30 mouse cellular contexts compared by ENCODE assay signal in the genomic region with DNA sequence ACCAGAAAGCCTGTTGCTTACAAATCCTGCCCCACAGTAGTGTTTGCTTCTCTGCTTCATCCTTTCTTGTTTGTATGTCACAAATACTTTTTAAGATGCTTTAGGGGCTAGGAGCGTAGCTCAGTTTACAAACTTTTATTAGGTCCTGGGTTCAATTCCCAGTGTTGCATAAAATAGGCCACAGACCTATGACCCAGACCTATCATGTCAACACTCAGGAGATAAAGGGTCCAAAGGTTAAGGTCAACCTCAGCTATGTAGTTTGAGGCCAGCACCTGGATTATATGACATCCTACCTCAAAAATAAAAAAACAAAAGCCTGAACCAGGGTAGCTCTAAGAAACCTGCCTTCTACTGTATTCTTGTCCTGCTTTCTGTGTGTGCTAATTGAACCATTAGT. TPM values are rescaled to one million over a fixed set of nuclear protein-coding genes. Genes with fewer than 3 reads are reported as not detected.
DNase-seq lines count a peak whose midpoint lies in the region; ATAC-seq and TF ChIP-seq lines count a peak whose summit lies in the region.
"Had no signal": no experiment of that assay in that cellular context is flagged by ENCODE, and none has a peak within 500 bp of the region (broad histone marks: within the 10 kb centered on the region; RNA-seq: fewer than 3 reads in every experiment).

No protein-coding gene starts in this region.

- peaks cover 31% of the 10 kb centered on the region for H3K4me1 ChIP-seq in liver, embryonic 11.5 days (replicated peaks; ENCODE audit: control insufficient read depth, insufficient read depth, low read length)
- peaks cover 33% of the 10 kb centered on the region for H3K4me1 ChIP-seq in liver, postnatal 0 days (ENCODE audit: insufficient read depth)
- H3K4me1 ChIP-seq in liver, embryonic 13.5 days (replicated peaks): peaks cover 55% of the 10 kb centered on the region
- H3K4me1 ChIP-seq in liver, embryonic 15.5 days (replicated peaks): peaks cover 57% of the 10 kb centered on the region
- peaks cover 34% of the 10 kb centered on the region for H3K4me1 ChIP-seq in heart, embryonic 10.5 days

- TF ChIP-seq EP300 in liver, postnatal 0 days (IDR thresholded peaks at IDR 0.05; ENCODE audit: low read depth): no peak

- 0 out of 2 replicates have a peak overlapping the region, but pooled peaks have one; percentile 89 for H3K27ac ChIP-seq in liver, embryonic 11.5 days (ENCODE audit: low read depth, low read length)
- no peak overlapping the region for H3K27ac ChIP-seq in liver, postnatal 0 days (ENCODE audit: low read depth)
- H3K27ac ChIP-seq in liver, embryonic 13.5 days: peak overlapping the region; percentile 99
- H3K27ac ChIP-seq in liver, embryonic 15.5 days (replicated peaks): peak overlapping the region; percentile 93
- no peak overlapping the region for H3K27ac ChIP-seq in heart, embryonic 10.5 days
- H3K27ac ChIP-seq: forebrain, embryonic 10.5 days; forebrain, embryonic 13.5 days; heart, adult 2 months; hindbrain, embryonic 10.5 days; hindbrain, embryonic 13.5 days had no signal

- H3K4me2 ChIP-seq in liver, embryonic 11.5 days: no peak overlapping the region
- H3K4me2 ChIP-seq in liver, postnatal 0 days (ENCODE audit: low read depth, low read length): no peak overlapping the region
- no peak overlapping the region for H3K4me2 ChIP-seq in liver, embryonic 13.5 days
- H3K4me2 ChIP-seq in liver, embryonic 15.5 days: no peak overlapping the region
- H3K4me2 ChIP-seq: forebrain, embryonic 13.5 days; heart, embryonic 11.5 days; hindbrain, embryonic 13.5 days had no signal

- ATAC-seq in liver, embryonic 11.5 days (replicated peaks; ENCODE audit: low FRiP score): no peak
- no peak for ATAC-seq in liver, postnatal 0 days
- ATAC-seq in liver, embryonic 13.5 days (ENCODE audit: low read depth): no peak
- no peak for ATAC-seq in liver, embryonic 15.5 days (ENCODE audit: insufficient read depth)
- ATAC-seq: CD4-positive, CD25-positive, alpha-beta regulatory T cell, adult 4 months; forebrain, embryonic 13.5 days; forebrain, embryonic 16.5 days; hindbrain, embryonic 16.5 days had no signal

- H3K9ac ChIP-seq in liver, embryonic 11.5 days (ENCODE audit: low read depth, low read length): no peak overlapping the region
- no peak overlapping the region for H3K9ac ChIP-seq in liver, postnatal 0 days (replicated peaks)
- H3K9ac ChIP-seq in liver, embryonic 13.5 days: no peak overlapping the region
- H3K9ac ChIP-seq in liver, embryonic 15.5 days: no peak overlapping the region
- H3K9ac ChIP-seq: forebrain, embryonic 13.5 days; hindbrain, embryonic 13.5 days had no signal

- 84% methylated on average over 1 of the region's 1 CpGs for WGBS in liver, embryonic 11.5 days
- WGBS in liver, postnatal 0 days (ENCODE audit: insufficient replicate concordance): 72% methylated on average over 1 of the region's 1 CpGs
- WGBS in liver, embryonic 13.5 days (ENCODE audit: insufficient replicate concordance): 89% methylated on average over 1 of the region's 1 CpGs
- 85% methylated on average over 1 of the region's 1 CpGs for WGBS in liver, embryonic 15.5 days (ENCODE audit: insufficient replicate concordance)
- WGBS in heart, embryonic 10.5 days: 94% methylated on average over 1 of the region's 1 CpGs

- H3K36me3 ChIP-seq in liver, embryonic 11.5 days (ENCODE audit: control insufficient read depth, insufficient read depth, low read length): peaks cover 50% of the 10 kb centered on the region
- peaks cover 53% of the 10 kb centered on the region for H3K36me3 ChIP-seq in liver, postnatal 0 days (replicated peaks; ENCODE audit: insufficient read depth, low read length)
- H3K36me3 ChIP-seq in liver, embryonic 13.5 days: peaks cover 92% of the 10 kb centered on the region
- H3K36me3 ChIP-seq in liver, embryonic 15.5 days (replicated peaks): peaks cover 93% of the 10 kb centered on the region
- peaks cover 79% of the 10 kb centered on the region for H3K36me3 ChIP-seq in heart, embryonic 10.5 days

- H3K9me3 ChIP-seq in liver, embryonic 11.5 days (ENCODE audit: control insufficient read depth, low read length): no peaks in the 10 kb centered on the region
- no peaks in the 10 kb centered on the region for H3K9me3 ChIP-seq in liver, postnatal 0 days (ENCODE audit: low read length)
- H3K9me3 ChIP-seq in liver, embryonic 13.5 days (replicated peaks): no peaks in the 10 kb centered on the region
- no peaks in the 10 kb centered on the region for H3K9me3 ChIP-seq in liver, embryonic 15.5 days (replicated peaks)
- no peaks in the 10 kb centered on the region for H3K9me3 ChIP-seq in heart, embryonic 10.5 days
- H3K9me3 ChIP-seq: forebrain, embryonic 10.5 days; forebrain, embryonic 13.5 days; hindbrain, embryonic 10.5 days; hindbrain, embryonic 13.5 days had no signal

- H3K27me3 ChIP-seq in liver, embryonic 11.5 days (replicated peaks; ENCODE audit: control insufficient read depth, insufficient read depth, low read length): no peaks in the 10 kb centered on the region
- H3K27me3 ChIP-seq in liver, postnatal 0 days (ENCODE audit: insufficient read depth, low read length): no peaks in the 10 kb centered on the region
- H3K27me3 ChIP-seq in liver, embryonic 13.5 days: no peaks in the 10 kb centered on the region
- H3K27me3 ChIP-seq in liver, embryonic 15.5 days: no peaks in the 10 kb centered on the region
- H3K27me3 ChIP-seq in heart, embryonic 10.5 days (ENCODE audit: insufficient read depth, poor library complexity, severe bottlenecking): no peaks in the 10 kb centered on the region
- H3K27me3 ChIP-seq: forebrain, embryonic 13.5 days; hindbrain, embryonic 13.5 days had no signal

- TF ChIP-seq CTCF in liver, postnatal 0 days (IDR thresholded peaks at IDR 0.05; ENCODE audit: low read depth): no peak

- DNase-seq in liver, embryonic 11.5 days (ENCODE audit: low spot score): no peak
- DNase-seq in liver, postnatal 0 days: no peak
- no peak for DNase-seq in liver, embryonic 13.5 days
- DNase-seq in adrenal gland, postnatal 14 days: no peak
- DNase-seq in heart, embryonic 10.5 days (ENCODE audit: low spot score): no peak
- DNase-seq: adrenal gland, adult 2 months; adrenal gland, postnatal 25 days; cerebellum, adult 8-10 months; cerebellum, postnatal 10 days; gastrocnemius, postnatal 10 days; gastrocnemius, postnatal 36 days; heart, adult 2 months; heart, postnatal 36 days had no signal

- H3K4me3 ChIP-seq in liver, embryonic 11.5 days (ENCODE audit: low read depth, low read length): no peak overlapping the region
- no peak overlapping the region for H3K4me3 ChIP-seq in liver, postnatal 0 days (ENCODE audit: low read depth, low read length)
- H3K4me3 ChIP-seq in liver, embryonic 13.5 days (replicated peaks): no peak overlapping the region
- no peak overlapping the region for H3K4me3 ChIP-seq in liver, embryonic 15.5 days (replicated peaks)
- no peak overlapping the region for H3K4me3 ChIP-seq in heart, embryonic 10.5 days
- H3K4me3 ChIP-seq: forebrain, embryonic 10.5 days; forebrain, embryonic 13.5 days; heart, adult 2 months; hindbrain, embryonic 10.5 days; hindbrain, embryonic 13.5 days had no signal

RNA-seq across cellular contexts. Expression of gene Atf4, which starts 6.4 kb away (rescaled TPM):
- polyA plus RNA-seq in liver, embryonic 11.5 days (2014; fragmentation: Nextera tagmentation; extraction: Ambion mirVana): 186 and 188 TPM in 2 replicates
- polyA plus RNA-seq in liver, postnatal 0 days (2015; fragmentation: Nextera tagmentation; extraction: Ambion mirVana): 64.3 and 65.7 TPM in 2 replicates
- polyA plus RNA-seq in liver, embryonic 13.5 days (2015; fragmentation: Nextera tagmentation; extraction: Ambion mirVana): 138 and 152 TPM in 2 replicates
- polyA plus RNA-seq in liver, embryonic 15.5 days (2015; fragmentation: Nextera tagmentation; extraction: Ambion mirVana): 130 and 134 TPM in 2 replicates
- 195 TPM in 2 replicates for total RNA-seq in adrenal gland, postnatal 14 days (2021)
- polyA plus RNA-seq in heart, embryonic 10.5 days (2016; fragmentation: Nextera tagmentation; extraction: Ambion mirVana): 84.8 and 109 TPM in 2 replicates

RNA-seq across cellular contexts. Expression of gene AC140267.1, which starts 13.0 kb away (rescaled TPM):
- polyA plus RNA-seq in liver, embryonic 11.5 days (2014; fragmentation: Nextera tagmentation; extraction: Ambion mirVana): not detected in 2 replicates
- not detected in 2 replicates for polyA plus RNA-seq in liver, postnatal 0 days (2015; fragmentation: Nextera tagmentation; extraction: Ambion mirVana)
- not detected in 2 replicates for polyA plus RNA-seq in liver, embryonic 13.5 days (2015; fragmentation: Nextera tagmentation; extraction: Ambion mirVana)
- not detected in 2 replicates for polyA plus RNA-seq in liver, embryonic 15.5 days (2015; fragmentation: Nextera tagmentation; extraction: Ambion mirVana)
- total RNA-seq in adrenal gland, postnatal 14 days (2021): 7.2 and 15.4 TPM in 2 replicates
- 3.5 TPM in 1 of 2 replicates, not detected in the other for polyA plus RNA-seq in heart, embryonic 10.5 days (2016; fragmentation: Nextera tagmentation; extraction: Ambion mirVana)
- total RNA-seq: MEL had no signal
- polyA plus RNA-seq: adrenal gland, adult 2 months; brain, embryonic 14.5 days; C2C12; embryonic facial prominence, embryonic 11.5 days; embryonic facial prominence, embryonic 14.5 days; forebrain, embryonic 16.5 days; heart, adult 2 months; heart, embryonic 11.5 days; heart, embryonic 14.5 days; heart, postnatal 0 days; hindbrain, embryonic 10.5 days; hindbrain, embryonic 13.5 days; hindbrain, embryonic 16.5 days had no signal

RNA-seq across cellular contexts. Expression of gene Mief1, which starts 14.8 kb away (rescaled TPM):
- 35.8 and 44.9 TPM in 2 replicates for polyA plus RNA-seq in liver, embryonic 11.5 days (2014; fragmentation: Nextera tagmentation; extraction: Ambion mirVana)
- 8.5 and 8.6 TPM in 2 replicates for polyA plus RNA-seq in liver, postnatal 0 days (2015; fragmentation: Nextera tagmentation; extraction: Ambion mirVana)
- polyA plus RNA-seq in liver, embryonic 13.5 days (2015; fragmentation: Nextera tagmentation; extraction: Ambion mirVana): 18.4 and 21.5 TPM in 2 replicates
- polyA plus RNA-seq in liver, embryonic 15.5 days (2015; fragmentation: Nextera tagmentation; extraction: Ambion mirVana): 16.2 and 17.0 TPM in 2 replicates
- 42.3 and 48.6 TPM in 2 replicates for total RNA-seq in adrenal gland, postnatal 14 days (2021)
- 31.0 and 39.2 TPM in 2 replicates for polyA plus RNA-seq in heart, embryonic 10.5 days (2016; fragmentation: Nextera tagmentation; extraction: Ambion mirVana)

RNA-seq across cellular contexts. Expression of gene Rps19bp1, which starts 15.5 kb away (rescaled TPM):
- polyA plus RNA-seq in liver, embryonic 11.5 days (2014; fragmentation: Nextera tagmentation; extraction: Ambion mirVana): 75.4 and 80.8 TPM in 2 replicates
- polyA plus RNA-seq in liver, postnatal 0 days (2015; fragmentation: Nextera tagmentation; extraction: Ambion mirVana): 27.0 and 27.5 TPM in 2 replicates
- 39.6 and 41.9 TPM in 2 replicates for polyA plus RNA-seq in liver, embryonic 13.5 days (2015; fragmentation: Nextera tagmentation; extraction: Ambion mirVana)
- 24.4 and 26.2 TPM in 2 replicates for polyA plus RNA-seq in liver, embryonic 15.5 days (2015; fragmentation: Nextera tagmentation; extraction: Ambion mirVana)
- 34.7 and 35.1 TPM in 2 replicates for total RNA-seq in adrenal gland, postnatal 14 days (2021)
- 46.1 and 62.5 TPM in 2 replicates for polyA plus RNA-seq in heart, embryonic 10.5 days (2016; fragmentation: Nextera tagmentation; extraction: Ambion mirVana)

RNA-seq across cellular contexts. Expression of gene Cacna1i, which starts 38.4 kb away (rescaled TPM):
- 0.01 and 0.14 TPM in 2 replicates for polyA plus RNA-seq in liver, embryonic 11.5 days (2014; fragmentation: Nextera tagmentation; extraction: Ambion mirVana)
- not detected in 2 replicates for polyA plus RNA-seq in liver, postnatal 0 days (2015; fragmentation: Nextera tagmentation; extraction: Ambion mirVana)
- not detected in 2 replicates for polyA plus RNA-seq in liver, embryonic 13.5 days (2015; fragmentation: Nextera tagmentation; extraction: Ambion mirVana)
- 0.01 TPM in 1 of 2 replicates, not detected in the other for polyA plus RNA-seq in liver, embryonic 15.5 days (2015; fragmentation: Nextera tagmentation; extraction: Ambion mirVana)
- total RNA-seq in adrenal gland, postnatal 14 days (2021): 0.63 and 0.83 TPM in 2 replicates
- polyA plus RNA-seq in heart, embryonic 10.5 days (2016; fragmentation: Nextera tagmentation; extraction: Ambion mirVana): 0.04 TPM in 1 of 2 replicates, not detected in the other
- total RNA-seq: granulocyte monocyte progenitor cell, adult 5-6 weeks; MEL had no signal
- polyA plus RNA-seq: C2C12; CD4-positive, CD25-positive, alpha-beta regulatory T cell, adult 4 months; embryonic facial prominence, embryonic 11.5 days; heart, embryonic 14.5 days; heart, postnatal 0 days had no signal

Comparison
In these comparisons a context has a peak if more than half of its experiments do, and no peak if none do; other contexts are left out.
1. H3K27ac ChIP-seq: peak in liver, embryonic 11.5 days (single experiment), liver, embryonic 13.5 days (single experiment) and liver, embryonic 15.5 days (single experiment); none in liver, postnatal 0 days (single experiment) and heart, embryonic 10.5 days (single experiment).